Mouse (Mus musculus) neural tube, embryonic 14.5 days (tissue): ENCODE results near the gene Mpzl3. TPM values are rescaled to one million over a fixed set of nuclear protein-coding genes. Genes with fewer than 3 reads are reported as not detected.

Source experiments
- ATAC-seq: fragments of 200-750 bp; cut with Nextera tagmentation; 2 replicates; pipeline ENCODE4 v1.8.0; 2017; ENCODE audit warnings: low read depth, mild to moderate bottlenecking, moderate TSS enrichment, moderate library complexity
- H3K27ac ChIP-seq: fragments of 300-500 bp; sonication (generic); 2 replicates; pipeline ENCODE4 v1.5.1; 2014; ENCODE audit warnings: low read depth, mild to moderate bottlenecking, control low read depth, low read length, moderate library complexity, mixed read lengths
- H3K27me3 ChIP-seq: fragments of 300-500 bp; sonication (generic); 2 replicates; pipeline ENCODE4 v1.6.1; 2014; ENCODE audit warnings: low read length; ENCODE audit not compliant: control insufficient read depth, insufficient read depth
- H3K36me3 ChIP-seq: fragments of 300-500 bp; sonication (generic); 2 replicates; pipeline ENCODE4 v1.6.1; 2014; ENCODE audit warnings: low read length, mixed read lengths; ENCODE audit not compliant: control insufficient read depth, insufficient read depth
- H3K4me1 ChIP-seq: fragments of 300-500 bp; sonication (generic); 2 replicates; pipeline ENCODE4 v1.6.1; 2014; ENCODE audit warnings: low read length; ENCODE audit not compliant: control insufficient read depth, insufficient read depth
- H3K4me2 ChIP-seq: fragments of 300-500 bp; sonication (generic); 2 replicates; pipeline ENCODE4 v1.6.1; 2014; ENCODE audit warnings: mild to moderate bottlenecking, low read depth, low read length, control low read depth
- H3K4me3 ChIP-seq: fragments of 300-500 bp; sonication (generic); 2 replicates; pipeline ENCODE4 v1.5.1; 2014; ENCODE audit warnings: low read depth, low read length, control low read depth, mixed read lengths
- H3K9ac ChIP-seq: fragments of 300-500 bp; sonication (generic); replicated peaks from 2 replicates; pipeline ENCODE4 v1.6.1; 2014; ENCODE audit warnings: low read depth, mild to moderate bottlenecking, control low read depth, low read length, mixed read lengths
- H3K9me3 ChIP-seq: fragments of 300-500 bp; sonication (generic); 2 replicates; pipeline ENCODE4 v1.6.1; 2016; ENCODE audit warnings: low read length; ENCODE audit not compliant: control insufficient read depth
- WGBS: fragments of 180-500 bp; shearing (Covaris S2); extraction: QIAGEN DNeasy Blood & Tissue Kit; methylation state at CpG from one replicate; pipeline ENCODE4 v1.1.7; 2014; 5-methylcytosine and 5-hydroxymethylcytosine counted together
- polyA plus RNA-seq: library from polyadenylated mRNA; unstranded; fragments of >200 nt; fragmentation: Nextera tagmentation; extraction: Ambion mirVana; gene quantifications from 2 replicates; pipeline ENCODE4 v1.2.1, GENCODE M21; 2014

Mpzl3 gene
- polyA plus RNA-seq = 1.0 and 1.4 TPM in 2 replicates

GRCm38 (mm10) chr9:45055082-45055713, at the start of gene Mpzl3:
Mpzl3 (plus strand) TSS chr9:45055186.
- under 1% methylated on average over 33 of the region's 33 CpGs for WGBS
- H3K4me2 ChIP-seq = peak within 1 kb of the TSS; percentile 79
- H3K36me3 ChIP-seq = no peaks in the 10 kb centered on the region
- peak; percentile 98 for ATAC-seq
- no peaks in the 10 kb centered on the region for H3K27me3 ChIP-seq
- H3K27ac ChIP-seq = peak within 1 kb of the TSS; percentile 100
- peak within 1 kb of the TSS; percentile 56 for H3K9ac ChIP-seq
- peak within 1 kb of the TSS; percentile 65 for H3K4me3 ChIP-seq
- no peaks in the 10 kb centered on the region for H3K9me3 ChIP-seq
- peaks cover 4% of the 10 kb centered on the region; the same call in 1 of the 2 replicates for H3K4me1 ChIP-seq

- Histone ChIP-seq H3K4me1 (no peaks in the 10 kb centered on the region), H3K9me3 (no peaks in the 10 kb centered on the region), H3K4me3 (no peak overlapping the region), H3K36me3 (no peaks in the 10 kb centered on the region), H3K9ac (no peak overlapping the region), H3K27ac (no peak overlapping the region), H3K27me3 (no peaks in the 10 kb centered on the region), H3K4me2 (no peak overlapping the region)
- 83% methylated on average over 12 of the region's 12 CpGs for WGBS
- no peak for ATAC-seq
Measured at GRCm38 (mm10) chr9:45007404-45007803, 47.6 kb upstream of the Mpzl3 start.

- Histone ChIP-seq H3K4me3 (no peak overlapping the region), H3K9me3 (no peaks in the 10 kb centered on the region), H3K27me3 (no peaks in the 10 kb centered on the region), H3K9ac (no peak overlapping the region), H3K4me1 (no peaks in the 10 kb centered on the region), H3K27ac (no peak overlapping the region), H3K36me3 (no peaks in the 10 kb centered on the region), H3K4me2 (no peak overlapping the region)
- no peak for ATAC-seq
- 89% methylated on average over 4 of the region's 4 CpGs for WGBS
Measured at GRCm38 (mm10) chr9:45008342-45008741, 46.6 kb upstream of the Mpzl3 start.

- H3K27me3 ChIP-seq = no peaks in the 10 kb centered on the region
- no peaks in the 10 kb centered on the region for H3K36me3 ChIP-seq
- 81% methylated on average over 19 of the region's 19 CpGs for WGBS
Measured at GRCm38 (mm10) chr9:45009180-45010078, 45.6 kb upstream of the Mpzl3 start, which contains the start of gene Cd3e. Cd3e (minus strand) TSS chr9:45009627.

GRCm38 (mm10) chr9:45010461-45010860, 44.5 kb upstream of the Mpzl3 start:
- Histone ChIP-seq H3K36me3 (no peaks in the 10 kb centered on the region), H3K9ac (no peak overlapping the region), H3K4me2 (no peak overlapping the region), H3K9me3 (no peaks in the 10 kb centered on the region), H3K4me1 (no peaks in the 10 kb centered on the region), H3K27ac (no peak overlapping the region), H3K4me3 (no peak overlapping the region), H3K27me3 (no peaks in the 10 kb centered on the region)
- WGBS = 85% methylated on average over 4 of the region's 4 CpGs
- no peak for ATAC-seq

More at GRCm38 (mm10) chr9:45009180-45010078, 45.6 kb upstream of the Mpzl3 start, which contains the start of gene Cd3e:
- Histone ChIP-seq H3K27ac (no peak within 1 kb of the TSS), H3K4me1 (no peaks in the 10 kb centered on the region), H3K4me3 (no peak within 1 kb of the TSS), H3K4me2 (no peak within 1 kb of the TSS), H3K9ac (no peak within 1 kb of the TSS), H3K9me3 (no peaks in the 10 kb centered on the region)
- ATAC-seq = no peak

- no peaks in the 10 kb centered on the region for H3K36me3 ChIP-seq
- H3K27ac ChIP-seq = no peak overlapping the region
- no peak overlapping the region for H3K4me3 ChIP-seq
- no peak overlapping the region for H3K9ac ChIP-seq
- H3K4me1 ChIP-seq = no peaks in the 10 kb centered on the region
- H3K4me2 ChIP-seq = no peak overlapping the region
- WGBS = 46% methylated on average over 6 of the region's 6 CpGs
- H3K9me3 ChIP-seq = no peaks in the 10 kb centered on the region
- no peak for ATAC-seq
- H3K27me3 ChIP-seq = no peaks in the 10 kb centered on the region
Measured at GRCm38 (mm10) chr9:45011291-45011690, 43.7 kb upstream of the Mpzl3 start.

GRCm38 (mm10) chr9:45014879-45015278, 40.1 kb upstream of the Mpzl3 start:
- no peak overlapping the region for H3K4me2 ChIP-seq

GRCm38 (mm10) chr9:45015841-45016240, 39.1 kb upstream of the Mpzl3 start:
- no peak for ATAC-seq
- Histone ChIP-seq H3K36me3 (no peaks in the 10 kb centered on the region), H3K4me2 (no peak overlapping the region), H3K9me3 (no peaks in the 10 kb centered on the region), H3K27me3 (no peaks in the 10 kb centered on the region), H3K27ac (no peak overlapping the region), H3K9ac (no peak overlapping the region), H3K4me1 (no peaks in the 10 kb centered on the region), H3K4me3 (no peak overlapping the region)
- 74% methylated on average over 3 of the region's 3 CpGs for WGBS

More at GRCm38 (mm10) chr9:45014879-45015278, 40.1 kb upstream of the Mpzl3 start:
- Histone ChIP-seq H3K9me3 (no peaks in the 10 kb centered on the region), H3K36me3 (no peaks in the 10 kb centered on the region), H3K27me3 (no peaks in the 10 kb centered on the region), H3K4me1 (no peaks in the 10 kb centered on the region), H3K9ac (no peak overlapping the region), H3K27ac (no peak overlapping the region), H3K4me3 (no peak overlapping the region)
- WGBS = 51% methylated on average over 2 of the region's 2 CpGs
- no peak for ATAC-seq

- no peaks in the 10 kb centered on the region for H3K9me3 ChIP-seq
- no peak overlapping the region for H3K27ac ChIP-seq
- H3K36me3 ChIP-seq = no peaks in the 10 kb centered on the region
- no peak overlapping the region for H3K9ac ChIP-seq
- H3K4me2 ChIP-seq = no peak overlapping the region
- no peaks in the 10 kb centered on the region for H3K27me3 ChIP-seq
- no peaks in the 10 kb centered on the region for H3K4me1 ChIP-seq
- no peak for ATAC-seq
- no peak overlapping the region for H3K4me3 ChIP-seq
- 61% methylated on average over 11 of the region's 11 CpGs for WGBS
Measured at GRCm38 (mm10) chr9:45018031-45018430, 37.0 kb upstream of the Mpzl3 start.
